Mouse (Mus musculus) CH12.LX (cell line): ENCODE results near the gene Tada2a. TPM values are rescaled to one million over a fixed set of nuclear protein-coding genes. Genes with fewer than 3 reads are reported as not detected.

ENCODE experiments used
- IRF4 ChIP-seq: IDR thresholded peaks from 2 replicates; pipeline ENCODE4 v1.6.1; 2014; ENCODE audit warnings: low read depth, mild to moderate bottlenecking, inconsistent platforms, low read length, improper control_type of control experiment
- JUN ChIP-seq: IDR thresholded peaks from 2 replicates; pipeline ENCODE4 v1.6.1; 2011; ENCODE audit warnings: low read depth, mild to moderate bottlenecking, low read length, improper control_type of control experiment, moderate library complexity; ENCODE audit not compliant: insufficient read depth
- POLR2AphosphoS2 ChIP-seq: IDR thresholded peaks from 2 replicates; pipeline ENCODE4 v1.6.1; 2011; ENCODE audit warnings: low read depth, low read length, improper control_type of control experiment
- RAD21 ChIP-seq: IDR thresholded peaks from 2 replicates; pipeline ENCODE4 v1.6.1; 2011; ENCODE audit warnings: low read depth, mild to moderate bottlenecking, low read length, improper control_type of control experiment, moderate library complexity
- SIN3A ChIP-seq: IDR thresholded peaks from 2 replicates; pipeline ENCODE4 v1.6.1; 2012; ENCODE audit warnings: low read length, improper control_type of control experiment, inconsistent platforms
- SMC3 ChIP-seq: IDR thresholded peaks from 2 replicates; pipeline ENCODE4 v1.6.1; 2011; ENCODE audit warnings: low read depth, low read length, improper control_type of control experiment
- TBP ChIP-seq: conservative IDR thresholded peaks from 2 replicates; pipeline ENCODE4 v1.6.1; 2011; ENCODE audit warnings: low read depth, low read length, improper control_type of control experiment
- TCF12 ChIP-seq: IDR thresholded peaks from 2 replicates; pipeline ENCODE4 v1.6.1; 2014; ENCODE audit warnings: low read depth, mild to moderate bottlenecking, inconsistent platforms, low read length, improper control_type of control experiment
- ZKSCAN1 ChIP-seq: IDR thresholded peaks from 2 replicates; pipeline ENCODE4 v1.6.1; 2012; ENCODE audit warnings: low read depth, inconsistent platforms, low read length, improper control_type of control experiment, borderline replicate concordance
- ZNF384 ChIP-seq: IDR thresholded peaks from 2 replicates; pipeline ENCODE4 v1.6.1; 2012; ENCODE audit warnings: low read depth, low read length, improper control_type of control experiment, inconsistent platforms
- polyA plus RNA-seq: library from polyadenylated mRNA; unstranded; fragments of >175 nt; gene quantifications from 2 replicates; pipeline ENCODE4 v1.2.1, GENCODE M21; 2012; ENCODE audit warnings: low read depth; ENCODE audit not compliant: insufficient read length
- total RNA-seq, 2 experiments: library from RNA; depleted of rRNA; stranded (reverse); fragments of 300-350 nt in 1 of 2; fragments of >200 nt in 1 of 2; gene quantifications; 2 replicates each; pipeline ENCODE4 v1.2.3; 2012 to 2014

Gene Tada2a
- total and polyA plus RNA-seq, 3 experiments = 34.1 to 66.1 (median 37.5) TPM

DNA sequence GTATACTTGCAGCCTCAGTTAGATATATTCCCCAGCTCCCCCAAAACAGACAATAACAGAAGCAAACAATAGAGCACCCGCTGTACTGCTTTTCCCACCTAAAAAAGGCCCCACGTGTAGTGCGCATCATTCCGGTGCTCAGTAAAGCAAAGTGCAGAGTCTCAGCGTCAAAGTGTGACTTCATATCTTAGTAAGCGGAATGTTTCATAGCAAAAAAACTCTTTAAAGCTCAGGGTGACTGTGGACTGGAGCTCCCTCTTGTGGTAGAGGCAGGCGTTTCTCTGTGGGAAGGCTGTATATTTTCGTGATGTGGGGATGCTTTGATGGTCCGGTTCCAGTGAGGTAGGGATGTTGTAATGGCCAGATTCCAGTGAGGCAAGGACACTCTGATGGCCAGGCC is 97.4 kb downstream of the Tada2a start (continued):
- TF ChIP-seq ZKSCAN1 (no peak), ZNF384 (peak; percentile 95), JUN (peak; percentile 61), POLR2AphosphoS2 (no peak), IRF4 (peak; percentile 84), SIN3A (peak; percentile 73; the same call in 1 of the 2 replicates), TBP (no peak), TCF12 (no peak), SMC3 (peak; percentile 91), RAD21 (peak; percentile 90)

Other genes starting within 250 kb of the Tada2a start
- gene Ddx52, start 187.5 kb downstream of the Tada2a start, total RNA-seq (2012; rRNA removed) = 54.2 and 64.5 TPM in 2 replicates
- gene Ddx52, start 187.5 kb downstream of the Tada2a start, total RNA-seq (2014; rRNA removed) = 104 and 132 TPM in 2 replicates
- 93.7 and 102 TPM in 2 replicates for gene Ddx52, start 187.5 kb downstream of the Tada2a start, polyA plus RNA-seq
- 13.3 and 15.8 TPM in 2 replicates for gene Synrg, start 165.2 kb downstream of the Tada2a start, total RNA-seq (2012; rRNA removed)
- 8.2 and 9.5 TPM in 2 replicates for gene Synrg, start 165.2 kb downstream of the Tada2a start, total RNA-seq (2014; rRNA removed)
- 21.3 and 25.2 TPM in 2 replicates for gene Synrg, start 165.2 kb downstream of the Tada2a start, polyA plus RNA-seq
- gene Dusp14, start 60.3 kb downstream of the Tada2a start, total RNA-seq (2012; rRNA removed) = 70.6 and 124 TPM in 2 replicates
- gene Dusp14, start 60.3 kb downstream of the Tada2a start, total RNA-seq (2014; rRNA removed) = 101 and 127 TPM in 2 replicates
- gene Dusp14, start 60.3 kb downstream of the Tada2a start, polyA plus RNA-seq = 43.0 and 52.7 TPM in 2 replicates
- gene Acaca, start 72 bp upstream of the Tada2a start, total RNA-seq (2012; rRNA removed) = 61.7 and 76.5 TPM in 2 replicates
- 35.0 and 36.9 TPM in 2 replicates for gene Acaca, start 72 bp upstream of the Tada2a start, total RNA-seq (2014; rRNA removed)
- 53.5 and 62.6 TPM in 2 replicates for gene Acaca, start 72 bp upstream of the Tada2a start, polyA plus RNA-seq
- gene Gm11437, start 37.9 kb upstream of the Tada2a start, total RNA-seq (2012; rRNA removed) = not detected in 2 replicates
- not detected in 2 replicates for gene Gm11437, start 37.9 kb upstream of the Tada2a start, total RNA-seq (2014; rRNA removed)
- not detected in 2 replicates for gene Gm11437, start 37.9 kb upstream of the Tada2a start, polyA plus RNA-seq